Mouse (Mus musculus): Measurements from ENCODE around the gene Myb. TPM values are rescaled to one million over a fixed set of nuclear protein-coding genes. Genes with fewer than 3 reads are reported as not detected.

The Myb gene
- total and polyA plus RNA-seq, 3 experiments = 11.1 to 24.0 (median 19.1) TPM

GRCm38 (mm10) chr10:21089541-21089940 lies 71.2 kb downstream of the Myb start:
- H3K9me3 ChIP-seq (replicated peaks; ENCODE audit: low read length) = peaks cover 5% of the 10 kb centered on the region
- no peak overlapping the region for H3K4me3 ChIP-seq (replicated peaks in 1 of 3; ENCODE audit: low read depth in 2 of 3, low read length in 2 of 3, poor library complexity in 1 of 3)
- no peaks in the 10 kb centered on the region for H3K27me3 ChIP-seq (replicated peaks)
- dilution Hi-C loops (cut with MboI; ENCODE audit: extremely low pct_ligation_motif_present, extremely low pct_unique_long_range_greater_than_20kb, low sequenced_read_pairs) = no loop called here
- no peaks in the 10 kb centered on the region for H3K36me3 ChIP-seq (replicated peaks in 1 of 2; ENCODE audit: control insufficient read depth in 1 of 2, insufficient read depth in 1 of 2, low read length in 1 of 2)
- TF ChIP-seq GABPA (IDR thresholded peaks at IDR 0.05; ENCODE audit: insufficient replicate concordance, low read depth, low read length) (no peak), TBP (conservative IDR thresholded peaks at IDR 0.05; ENCODE audit: low read depth, low read length) (no peak), SIN3A (IDR thresholded peaks at IDR 0.05; ENCODE audit: low read length) (no peak), UBTF (IDR thresholded peaks at IDR 0.05; ENCODE audit: low read depth, low read length) (no peak), MYC (IDR thresholded peaks at IDR 0.05; ENCODE audit: low read depth, low read length) (no peak), MXI1 (IDR thresholded peaks at IDR 0.05; ENCODE audit: low read depth, low read length) (no peak), MEF2A (IDR thresholded peaks at IDR 0.05; ENCODE audit: borderline replicate concordance, low read depth, low read length) (no peak), TCF12 (IDR thresholded peaks at IDR 0.05; ENCODE audit: low read depth, low read length) (no peak), POLR2A (IDR thresholded peaks at IDR 0.05; ENCODE audit: low read depth, low read length) (no peak), ZMIZ1 (IDR thresholded peaks at IDR 0.05; ENCODE audit: low read depth, low read length) (no peak), CHD1 (IDR thresholded peaks at IDR 0.05; ENCODE audit: low read depth, low read length) (no peak), CTCF (conservative IDR thresholded peaks at IDR 0.05 in 1 of 2, IDR thresholded peaks at IDR 0.05 in 1 of 2; ENCODE audit: low read depth in 2 of 2, low read length in 2 of 2) (no peak), MAZ (IDR thresholded peaks at IDR 0.05; ENCODE audit: low read depth, low read length) (no peak), KAT2A (IDR thresholded peaks at IDR 0.05; ENCODE audit: insufficient replicate concordance, low read length) (no peak), JUN (IDR thresholded peaks at IDR 0.05; ENCODE audit: insufficient read depth, low read depth, low read length) (no peak), HCFC1 (IDR thresholded peaks at IDR 0.05; ENCODE audit: low read depth, low read length) (no peak)
- H3K27ac ChIP-seq (ENCODE audit: insufficient read depth, low read depth) = no peak overlapping the region
- no peak overlapping the region for H3K4me2 ChIP-seq (ENCODE audit: insufficient read depth, low read depth, poor library complexity, severe bottlenecking)
- no peak for DNase-seq (ENCODE audit: extremely low read depth)
- H3K4me1 ChIP-seq (ENCODE audit: control insufficient read depth in 1 of 2, insufficient read depth in 2 of 2) = peaks cover 0 to 53% of the 10 kb centered on the region in 2 experiments; a peak in 3 of 4 replicates
- in situ Hi-C loops (cut with MboI; ENCODE audit: low pct_ligation_motif_present, low pct_unique_long_range_greater_than_20kb, low sequenced_read_pairs) = no loop called here
- no peak overlapping the region for H3K9ac ChIP-seq (ENCODE audit: insufficient read depth, low read depth)
- no peaks in the 10 kb centered on the region for H3K79me2 ChIP-seq (replicated peaks; ENCODE audit: control insufficient read depth, extremely low read depth, insufficient read depth, poor library complexity, severe bottlenecking)

GRCm38 (mm10) chr10:21087614-21088232 lies 73.1 kb downstream of the Myb start:
- Histone ChIP-seq H3K27ac (ENCODE audit: insufficient read depth, low read depth) (no peak overlapping the region), H3K36me3 (replicated peaks in 1 of 2; ENCODE audit: control insufficient read depth in 1 of 2, insufficient read depth in 1 of 2, low read length in 1 of 2) (no peaks in the 10 kb centered on the region), H3K9ac (ENCODE audit: insufficient read depth, low read depth) (no peak overlapping the region), H3K4me3 (replicated peaks in 1 of 3; ENCODE audit: low read depth in 2 of 3, low read length in 2 of 3, poor library complexity in 1 of 3) (no peak overlapping the region), H3K4me1 (ENCODE audit: control insufficient read depth in 1 of 2, insufficient read depth in 2 of 2) (peaks cover 0 to 35% of the 10 kb centered on the region in 2 experiments; a peak in 3 of 4 replicates), H3K9me3 (replicated peaks; ENCODE audit: low read length) (peaks cover 5% of the 10 kb centered on the region), H3K27me3 (replicated peaks) (no peaks in the 10 kb centered on the region), H3K79me2 (replicated peaks; ENCODE audit: control insufficient read depth, extremely low read depth, insufficient read depth, poor library complexity, severe bottlenecking) (no peaks in the 10 kb centered on the region), H3K4me2 (ENCODE audit: insufficient read depth, low read depth, poor library complexity, severe bottlenecking) (no peak overlapping the region)
- dilution Hi-C loops (cut with MboI; ENCODE audit: extremely low pct_ligation_motif_present, extremely low pct_unique_long_range_greater_than_20kb, low sequenced_read_pairs) = no loop called here
- DNase-seq (ENCODE audit: extremely low read depth) = no peak
- TF ChIP-seq ETS1 (conservative IDR thresholded peaks at IDR 0.05; ENCODE audit: low read depth, low read length) (no peak), MAX (IDR thresholded peaks at IDR 0.05; ENCODE audit: low read length) (no peak), JUN (IDR thresholded peaks at IDR 0.05; ENCODE audit: insufficient read depth, low read depth, low read length) (no peak), ZMIZ1 (IDR thresholded peaks at IDR 0.05; ENCODE audit: low read depth, low read length) (no peak), PAX5 (IDR thresholded peaks at IDR 0.05; ENCODE audit: low read length) (no peak), IRF4 (IDR thresholded peaks at IDR 0.05; ENCODE audit: low read depth, low read length) (no peak), TBP (conservative IDR thresholded peaks at IDR 0.05; ENCODE audit: low read depth, low read length) (no peak), E2F4 (IDR thresholded peaks at IDR 0.05; ENCODE audit: insufficient replicate concordance, low read depth, low read length) (no peak), CHD2 (IDR thresholded peaks at IDR 0.05; ENCODE audit: low read length) (no peak), MAFK (IDR thresholded peaks at IDR 0.05; ENCODE audit: insufficient replicate concordance, low read length) (no peak), MYC (IDR thresholded peaks at IDR 0.05; ENCODE audit: low read depth, low read length) (no peak), HCFC1 (IDR thresholded peaks at IDR 0.05; ENCODE audit: low read depth, low read length) (no peak), TCF12 (IDR thresholded peaks at IDR 0.05; ENCODE audit: low read depth, low read length) (no peak), SIN3A (IDR thresholded peaks at IDR 0.05; ENCODE audit: low read length) (no peak), USF2 (conservative IDR thresholded peaks at IDR 0.05; ENCODE audit: low read depth, low read length) (no peak), POLR2A (IDR thresholded peaks at IDR 0.05; ENCODE audit: low read depth, low read length) (no peak)
- in situ Hi-C loops (cut with MboI; ENCODE audit: low pct_ligation_motif_present, low pct_unique_long_range_greater_than_20kb, low sequenced_read_pairs) = no loop called here
